Mouse (Mus musculus) CD4-positive, CD25-positive, alpha-beta regulatory T cell, adult 2 months (primary cell): ENCODE data around the gene Gm49380.

ENCODE experiments used
- DNase-seq: peaks from one replicate; pipeline ENCODE4 v3.0.0-alpha.2; 2012; ENCODE audit warnings: low read depth, low spot score

Gm49380 gene

DNA sequence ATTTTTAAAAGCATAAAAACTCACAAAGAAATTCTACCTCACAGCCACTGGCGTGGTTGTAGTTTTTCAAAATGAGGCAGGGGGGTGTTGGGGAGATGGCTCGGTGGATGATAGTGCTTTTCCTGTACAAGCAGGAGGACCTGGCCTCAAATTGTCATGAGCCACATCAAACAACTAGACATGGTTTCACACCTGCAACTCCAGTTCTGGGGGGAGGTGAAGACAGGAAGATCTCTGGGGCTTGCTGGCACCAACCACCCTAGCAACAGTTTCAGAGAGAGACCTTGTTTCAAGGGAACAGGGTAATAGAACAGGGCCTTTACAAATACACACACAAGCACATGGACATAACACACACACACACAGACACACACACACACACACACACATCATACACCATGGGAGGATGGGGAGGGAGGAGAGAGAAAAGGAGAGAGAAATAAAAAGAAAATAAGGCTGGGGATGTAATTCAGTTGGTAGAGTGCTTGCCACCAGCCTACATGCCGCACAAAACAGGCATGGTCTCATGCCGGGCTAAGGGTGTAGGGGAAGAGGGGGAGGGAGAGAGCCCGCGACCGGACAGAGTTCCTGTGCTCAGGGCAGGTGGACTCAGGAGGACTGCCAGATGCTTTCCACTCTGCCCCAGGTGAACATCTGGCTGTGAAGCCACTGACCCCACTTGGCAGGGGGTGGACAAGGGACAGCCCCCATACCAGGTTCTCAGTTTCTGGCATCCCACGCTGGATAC, 91.0 kb downstream of the Gm49380 start:
- DNase-seq: peak; percentile 77

DNA sequence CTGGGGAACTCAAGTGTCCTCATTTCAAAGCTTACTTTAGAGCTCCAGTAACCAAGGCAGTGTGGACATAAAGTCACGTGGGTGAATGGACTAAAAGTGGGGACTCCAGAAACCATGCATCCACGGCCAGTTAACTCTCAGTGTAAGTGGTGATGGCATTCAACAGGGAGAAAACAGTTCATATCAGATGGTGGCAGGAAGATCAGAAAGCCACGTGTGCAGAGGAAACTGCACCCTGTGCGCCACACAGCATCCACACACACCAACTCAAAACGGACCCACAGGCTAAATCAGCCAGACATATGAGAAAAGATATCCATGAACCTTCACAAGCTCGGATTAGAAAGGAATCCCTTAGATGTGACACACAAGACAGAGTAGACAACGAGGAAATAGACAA, 93.3 kb downstream of the Gm49380 start:
- DNase-seq: peak; percentile 70

DNA sequence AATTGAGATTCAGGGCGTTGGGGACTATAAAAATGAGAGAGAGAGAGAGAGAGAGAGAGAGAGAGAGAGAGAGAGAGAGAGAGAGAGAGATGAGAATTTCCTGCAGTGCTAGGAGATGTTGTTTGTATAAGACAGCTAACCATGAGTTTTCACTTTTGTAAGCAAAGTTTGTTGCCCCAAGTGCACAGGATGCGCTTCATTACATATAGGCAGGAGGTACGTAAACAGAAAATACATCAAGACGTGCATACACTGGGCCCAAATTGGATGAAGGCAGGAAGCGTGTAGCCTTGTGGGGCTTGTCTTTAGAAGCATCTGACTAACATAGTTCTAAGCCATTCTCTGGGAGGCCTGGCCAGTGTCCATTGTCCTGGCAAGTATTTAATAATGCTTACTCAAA, 95.5 kb downstream of the Gm49380 start:
- peak; percentile 72 for DNase-seq
